Comparison of ENCODE assay signal across 8 mouse cellular contexts in the genomic region with DNA sequence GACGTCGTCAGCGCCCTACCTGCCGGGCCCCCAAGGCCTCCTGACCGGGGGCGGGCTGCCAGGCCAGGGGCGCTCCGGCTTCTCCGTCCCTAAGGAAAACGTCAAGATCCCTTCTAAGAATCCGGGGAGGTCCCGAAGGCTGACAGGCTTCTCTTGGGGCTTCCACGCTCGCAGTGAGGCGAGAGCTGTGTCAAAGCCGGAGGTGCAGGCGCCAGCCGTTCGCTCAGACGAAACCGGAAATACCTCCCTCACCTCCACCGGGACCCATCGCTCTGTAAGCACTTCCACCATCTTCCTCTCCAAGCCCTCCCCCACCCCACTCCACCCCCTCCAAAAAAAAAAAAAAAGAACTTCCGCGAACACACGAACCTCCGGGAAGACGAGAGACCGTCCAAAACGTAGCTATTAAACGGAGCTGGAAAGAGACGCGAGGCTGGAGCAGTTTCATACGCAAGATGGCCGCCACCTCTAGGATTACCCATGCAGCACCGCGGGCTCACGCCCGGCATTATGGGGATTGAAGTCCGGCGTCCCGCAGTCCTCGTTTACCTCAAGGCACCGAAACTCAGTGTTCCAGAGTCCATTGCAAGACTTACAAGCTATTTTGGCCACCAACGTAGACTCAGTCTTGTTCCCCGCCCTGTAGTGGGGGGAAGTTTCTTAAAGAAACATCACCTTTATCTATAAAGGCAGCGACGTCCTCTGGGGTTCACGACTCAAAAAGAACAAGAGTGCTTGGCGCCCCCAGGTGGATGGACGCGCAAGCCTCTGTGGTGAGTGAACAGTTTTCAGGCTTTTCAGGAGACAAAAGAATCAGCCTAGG. TPM values are rescaled to one million over a fixed set of nuclear protein-coding genes. Genes with fewer than 3 reads are reported as not detected.
A peak's percentile ranks its signal among the peaks of the same experiment; 100 is the strongest.
DNase-seq lines count a peak whose midpoint lies in the region; ATAC-seq and TF ChIP-seq lines count a peak whose summit lies in the region.

No protein-coding gene starts in this region.

- peak; percentile 79 for TF ChIP-seq POLR2A in cortical plate, adult 2 months (IDR thresholded peaks at IDR 0.05; ENCODE audit: extremely low read depth, insufficient read depth, low read length)

- peak; percentile 90 to 93 for DNase-seq in gastrocnemius, adult 8-10 months (ENCODE audit: low spot score in 2 of 2)
- peak; percentile 98 for DNase-seq in hindlimb bud, embryonic 11.5 days (ENCODE audit: extremely low spot score, low read depth, low spot score)
- DNase-seq in left cerebral cortex, adult 8-10 months (ENCODE audit: low spot score in 2 of 2) = peak; percentile 88 to 98
- peak; percentile 97 to 99 for DNase-seq in right cerebral cortex, postnatal 10 days (ENCODE audit: low spot score in 2 of 2)
- peak; percentile 89 for DNase-seq in urinary bladder, postnatal 25 days (ENCODE audit: low spot score)

- peak overlapping the region; percentile 48; the same call in 1 of the 2 replicates for H3K27ac ChIP-seq in cortical plate, adult 2 months (ENCODE audit: insufficient read depth, low read length)

- peak; percentile 97 for ATAC-seq in activated CD4-positive, CD25-positive, alpha-beta regulatory T cell, adult 4 months

- peak overlapping the region; percentile 65 for H3K4me3 ChIP-seq in cortical plate, adult 2 months (ENCODE audit: insufficient read depth, low read length)
- peak overlapping the region; percentile 97 for H3K4me3 ChIP-seq in megakaryocyte, embryonic 14.5 days (replicated peaks)

- peaks cover 22% of the 10 kb centered on the region for H3K36me3 ChIP-seq in megakaryocyte, embryonic 14.5 days (replicated peaks; ENCODE audit: low read length)

- H3K27me3 ChIP-seq in megakaryocyte, embryonic 14.5 days (replicated peaks) = peaks cover 3% of the 10 kb centered on the region

- TF ChIP-seq CTCF in cortical plate, adult 2 months (IDR thresholded peaks at IDR 0.05; ENCODE audit: extremely low read depth, insufficient read depth, low read length) = peak; percentile 70

- H3K4me1 ChIP-seq in cortical plate, adult 2 months (ENCODE audit: control insufficient read depth, insufficient read depth, low read length) = peaks cover 3% of the 10 kb centered on the region; the same call in 1 of the 2 replicates
- H3K4me1 ChIP-seq in megakaryocyte, embryonic 14.5 days = peaks cover 30% of the 10 kb centered on the region

- no peaks in the 10 kb centered on the region for H3K9me3 ChIP-seq in megakaryocyte, embryonic 14.5 days

RNA-seq across cellular contexts. Expression of a gene that starts 0.6 kb away (rescaled TPM):
- 10 to 100 TPM; 51.6 to 75.1 TPM for polyA plus RNA-seq in activated CD4-positive, CD25-positive, alpha-beta regulatory T cell, adult 4 months (2017; shearing (Covaris generic))
- 32.1 and 33.6 TPM in 2 replicates for polyA plus RNA-seq in cortical plate, adult 2 months (2012; rRNA removed)
- 10 to 100 TPM; 22.3 to 30.2 (median 28.4) TPM for total RNA-seq in gastrocnemius, adult 8-10 months (2022)
- 10 to 100 TPM; 77.0 to 82.6 (median 79.5) TPM for total RNA-seq in left cerebral cortex, adult 8-10 months (2022)
- 7.4 and 21.8 TPM in 2 replicates for polyA plus RNA-seq in megakaryocyte, embryonic 14.5 days (2012; ENCODE audit: insufficient read depth, low replicate concordance)

RNA-seq across cellular contexts. Expression of a gene that starts 8.2 kb away (rescaled TPM):
- polyA plus RNA-seq in activated CD4-positive, CD25-positive, alpha-beta regulatory T cell, adult 4 months (2017; shearing (Covaris generic)) = 10 to 100 TPM; 22.1 to 22.9 TPM
- polyA plus RNA-seq in cortical plate, adult 2 months (2012; rRNA removed) = 28.6 and 30.7 TPM in 2 replicates
- total RNA-seq in gastrocnemius, adult 8-10 months (2022) = 10 to 100 TPM; 21.0 to 24.1 (median 22.8) TPM
- total RNA-seq in left cerebral cortex, adult 8-10 months (2022) = 10 to 100 TPM; 64.8 to 75.8 (median 70.8) TPM
- 0.70 TPM in 1 of 2 replicates, not detected in the other for polyA plus RNA-seq in megakaryocyte, embryonic 14.5 days (2012; ENCODE audit: insufficient read depth, low replicate concordance)

Comparison
In these comparisons a context has a peak if more than half of its experiments do, and no peak if none do; other contexts are left out.
1. Peak in every context shown above with its lines: DNase-seq, ATAC-seq, H3K4me3 ChIP-seq and H3K27ac ChIP-seq.
2. RNA of a gene that starts 8.2 kb away (polyA plus RNA-seq): 28.6 to 30.7 TPM in cortical plate, adult 2 months and 22.1 to 22.9 TPM in activated CD4-positive, CD25-positive, alpha-beta regulatory T cell, adult 4 months; 0.70 TPM in megakaryocyte, embryonic 14.5 days; every median in the first group is over 10 times any median in the second.